Mouse (Mus musculus) cortical plate, adult 2 months (tissue): ENCODE data around the gene Clpx.

ENCODE experiments used
- CTCF ChIP-seq: fragments of 200-500 bp; IDR thresholded peaks from 2 replicates; pipeline ENCODE4 v1.5.1; 2011; ENCODE audit warnings: mild to moderate bottlenecking, control low read depth, low read length; ENCODE audit not compliant: insufficient read depth; ENCODE audit errors: extremely low read depth
- POLR2A ChIP-seq: fragments of 200-500 bp; IDR thresholded peaks from 2 replicates; pipeline ENCODE4 v1.6.1; 2011; ENCODE audit warnings: mild to moderate bottlenecking, low read length, control low read depth; ENCODE audit not compliant: insufficient read depth; ENCODE audit errors: extremely low read depth

GRCm38 (mm10) chr9:65325971-65326370, 31.9 kb downstream of the Clpx start:
- TF ChIP-seq CTCF = no peak
- TF ChIP-seq POLR2A = no peak
